Mouse (Mus musculus) kidney, postnatal 10 days (tissue): ENCODE results near the gene Crtc2.

Source experiments
- DNase-seq: peaks from one replicate; pipeline ENCODE4 v3.0.0; 2021; ENCODE audit warnings: mixed read lengths

Crtc2 gene

DNA sequence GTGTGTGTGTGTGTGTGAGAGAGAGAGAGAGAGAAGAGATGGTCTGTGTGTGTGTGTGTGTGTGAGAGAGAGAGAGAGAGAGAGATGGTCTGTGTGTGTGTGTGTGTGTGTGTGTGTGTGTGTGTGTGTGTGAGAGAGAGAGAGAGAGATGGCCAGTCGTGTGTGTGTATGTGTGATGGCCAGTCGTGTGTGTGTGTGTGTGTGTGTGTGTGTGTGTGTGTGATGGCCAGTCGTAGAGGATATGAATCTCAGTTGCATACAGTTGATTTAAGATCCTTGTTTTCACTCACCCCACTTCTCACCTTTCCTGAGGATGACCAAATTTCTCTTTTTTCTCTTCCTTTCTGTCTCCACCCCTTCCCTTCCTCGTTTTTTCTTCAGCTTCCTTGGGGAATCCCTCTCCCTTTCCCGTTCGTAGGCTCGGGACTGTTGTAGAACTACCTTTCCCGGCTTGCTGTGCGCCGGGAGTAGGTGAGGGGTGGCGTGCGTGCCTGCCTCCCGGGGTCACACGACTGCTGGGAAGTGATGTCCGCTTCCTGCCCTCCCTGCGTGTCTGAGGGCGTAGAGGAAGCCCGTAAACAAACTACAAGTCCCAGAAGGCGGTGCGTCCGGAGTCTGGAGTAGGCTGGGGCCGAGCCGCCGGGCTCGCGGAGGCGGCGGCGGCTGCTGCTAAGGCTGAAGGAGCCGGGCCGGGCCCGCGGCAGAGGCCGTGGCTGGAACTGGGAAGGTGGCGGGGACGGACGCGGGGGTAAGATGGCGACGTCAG is at the start of gene Crtc2:
Gene Crtc2, plus strand, starts transcription at position 511 of the 766 bp plus-strand sequence.
- peak; percentile 97 for DNase-seq

DNA sequence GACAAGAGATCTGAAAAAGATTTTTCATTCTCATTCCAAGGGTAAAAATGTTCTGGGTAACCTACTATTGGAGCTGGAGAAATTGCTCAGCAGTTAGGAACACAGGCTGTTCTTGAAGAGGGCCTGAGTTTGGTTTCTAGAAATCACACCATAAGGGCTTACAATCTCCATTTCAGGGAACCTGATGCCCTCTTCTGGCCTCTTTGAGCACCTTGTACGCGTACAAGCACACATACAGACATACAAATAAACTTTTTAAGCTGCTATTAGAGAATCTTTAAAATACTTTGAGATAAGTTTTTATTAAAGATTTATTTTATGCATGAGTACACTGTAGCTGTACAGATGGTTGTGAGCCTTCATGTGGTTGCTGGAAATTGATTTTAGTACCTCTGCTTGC is 49.4 kb upstream of the Crtc2 start:
- no peak for DNase-seq

DNA sequence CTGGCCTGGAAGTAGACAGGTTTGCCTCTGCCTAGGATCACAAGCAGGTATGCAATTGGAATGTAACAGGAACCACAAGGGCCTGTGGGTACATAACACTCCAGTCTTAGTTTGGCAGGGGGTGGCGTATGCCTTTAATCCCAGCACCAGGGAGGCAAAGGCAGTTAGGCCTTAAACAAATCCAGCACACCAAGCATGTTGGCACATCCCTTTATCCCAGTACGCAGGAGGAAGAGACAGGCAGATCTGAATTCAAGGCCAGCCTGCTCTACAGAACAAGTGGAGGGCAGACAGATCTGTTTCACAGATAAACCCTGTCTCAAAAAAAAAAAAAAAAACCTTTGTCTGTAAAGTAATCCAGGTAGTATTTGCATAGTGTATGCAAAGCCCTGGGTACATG is 45.3 kb upstream of the Crtc2 start:
- no peak for DNase-seq

DNA sequence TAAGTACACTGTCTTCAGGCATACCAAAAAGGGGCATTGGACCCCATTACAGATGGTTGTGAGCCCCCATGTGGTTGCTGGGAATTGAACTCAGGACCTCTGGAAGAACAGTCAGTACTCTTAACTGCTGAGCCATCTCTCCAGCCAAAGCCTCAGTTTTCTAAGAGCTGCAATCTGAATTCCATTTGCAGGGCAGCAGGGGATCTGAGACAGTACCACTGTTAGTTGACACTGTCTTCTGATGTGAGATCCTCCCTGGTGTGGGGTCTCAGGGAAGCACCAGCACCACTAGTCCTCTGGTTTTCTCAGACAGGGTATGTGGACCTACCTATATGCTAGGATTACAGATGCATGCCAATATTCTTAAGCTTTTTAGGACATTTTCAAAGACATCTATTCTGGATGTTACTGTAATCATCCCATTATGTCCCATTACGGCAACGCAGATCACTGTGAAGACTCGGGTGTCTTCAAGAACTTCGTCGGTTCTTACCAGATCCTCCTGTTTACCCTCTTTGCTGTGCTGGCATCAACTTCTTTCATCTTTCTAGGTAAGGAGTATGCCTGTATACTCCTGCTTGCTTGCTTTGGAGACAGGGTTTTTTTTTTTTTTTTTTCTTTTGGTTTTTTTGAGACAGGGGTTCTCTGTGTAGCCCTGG is 43.9 kb upstream of the Crtc2 start:
- no peak for DNase-seq

DNA sequence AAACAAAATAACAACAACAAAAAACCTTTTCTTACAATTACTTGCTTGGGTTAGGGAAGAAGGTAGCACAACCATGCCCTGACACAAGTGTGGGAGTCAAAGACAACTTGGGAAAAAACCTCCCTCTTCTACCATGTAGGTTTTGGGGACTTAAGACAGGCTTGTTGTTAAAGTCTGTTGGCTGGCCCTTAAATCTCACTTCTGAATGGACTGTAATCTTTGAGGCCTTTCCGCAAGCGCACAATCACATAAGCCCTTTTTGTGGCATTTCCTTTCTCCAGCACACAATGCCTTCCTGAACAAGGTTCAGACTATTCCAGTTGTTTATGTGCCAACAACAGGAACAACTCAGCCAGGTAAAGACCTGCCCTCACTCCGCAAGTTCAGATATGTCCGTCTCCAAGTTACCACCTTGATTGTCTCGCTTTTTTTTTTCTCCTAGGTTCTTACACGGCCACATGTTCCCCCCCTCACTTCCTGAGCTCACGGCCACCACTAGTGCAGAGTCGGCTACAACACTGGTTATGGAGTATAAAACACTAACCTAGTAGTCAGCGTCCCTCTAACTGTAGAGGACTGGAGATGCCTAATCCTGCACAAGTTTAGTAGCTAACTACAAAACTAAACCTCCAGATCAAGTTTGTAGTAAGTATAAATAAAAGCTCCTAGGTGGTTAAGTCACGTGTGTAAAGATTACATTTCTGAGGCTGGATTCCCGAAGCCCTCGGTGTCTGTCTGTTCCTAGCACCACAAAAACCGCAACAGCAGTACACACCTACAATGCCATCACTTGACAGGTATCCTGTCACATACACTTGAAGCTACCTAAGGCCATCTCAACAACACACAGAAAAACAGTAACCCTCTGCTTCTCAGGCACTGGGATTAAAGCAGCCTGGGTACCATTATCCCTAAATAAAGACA is 42.2 kb upstream of the Crtc2 start:
- no peak for DNase-seq

DNA sequence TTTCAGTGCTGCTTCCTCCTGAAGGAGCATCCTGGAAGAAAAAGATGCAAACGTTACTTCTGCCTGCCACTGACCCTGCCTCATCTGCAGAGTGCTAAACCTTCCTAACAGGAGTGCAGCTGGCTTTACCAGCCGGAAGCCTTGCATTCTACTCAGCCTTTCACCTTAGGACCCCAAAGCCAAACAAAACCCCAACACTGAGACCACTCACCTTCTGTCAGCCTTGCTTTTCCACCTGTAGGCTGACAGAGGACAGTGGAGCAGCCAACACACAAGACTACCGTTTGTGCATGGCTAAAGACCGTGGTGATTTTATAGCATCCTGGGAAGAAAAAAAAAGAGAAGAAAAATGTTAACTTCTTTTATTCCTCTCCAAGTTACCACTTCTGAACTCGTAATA is 41.2 kb upstream of the Crtc2 start:
- DNase-seq, result no peak

DNA sequence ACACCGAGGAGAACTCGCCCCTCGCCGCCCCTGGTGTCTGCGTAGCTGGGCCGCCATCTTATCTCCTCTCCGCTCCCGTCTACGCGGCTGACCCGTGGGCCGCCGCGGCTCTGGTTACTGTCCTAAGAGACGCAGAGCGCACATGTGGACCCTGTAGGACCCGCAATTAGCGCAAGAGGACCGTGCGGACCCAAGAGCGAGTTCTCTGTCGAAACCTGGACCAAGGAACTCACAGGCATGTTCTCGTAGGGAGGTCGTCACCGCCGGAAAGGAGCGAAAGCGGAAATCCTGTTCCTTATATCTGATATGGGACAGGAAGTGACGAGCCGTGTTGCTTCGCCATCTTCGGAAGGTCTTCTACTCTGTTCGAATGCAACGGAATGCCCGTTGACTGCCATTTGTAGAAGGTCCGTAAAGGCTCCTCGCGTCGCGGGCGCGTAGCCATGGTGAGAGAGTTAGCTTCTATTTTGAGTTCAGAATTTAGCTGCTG is 40.5 kb upstream of the Crtc2 start, which contains the start of the genes Rps27 and Rab13:
Gene Rps27, minus strand, starts transcription at position 275 of the 490 bp plus-strand sequence.
Gene Rab13, plus strand, starts transcription at position 319 of the 490 bp plus-strand sequence.
- DNase-seq, result peak; percentile 91

DNA sequence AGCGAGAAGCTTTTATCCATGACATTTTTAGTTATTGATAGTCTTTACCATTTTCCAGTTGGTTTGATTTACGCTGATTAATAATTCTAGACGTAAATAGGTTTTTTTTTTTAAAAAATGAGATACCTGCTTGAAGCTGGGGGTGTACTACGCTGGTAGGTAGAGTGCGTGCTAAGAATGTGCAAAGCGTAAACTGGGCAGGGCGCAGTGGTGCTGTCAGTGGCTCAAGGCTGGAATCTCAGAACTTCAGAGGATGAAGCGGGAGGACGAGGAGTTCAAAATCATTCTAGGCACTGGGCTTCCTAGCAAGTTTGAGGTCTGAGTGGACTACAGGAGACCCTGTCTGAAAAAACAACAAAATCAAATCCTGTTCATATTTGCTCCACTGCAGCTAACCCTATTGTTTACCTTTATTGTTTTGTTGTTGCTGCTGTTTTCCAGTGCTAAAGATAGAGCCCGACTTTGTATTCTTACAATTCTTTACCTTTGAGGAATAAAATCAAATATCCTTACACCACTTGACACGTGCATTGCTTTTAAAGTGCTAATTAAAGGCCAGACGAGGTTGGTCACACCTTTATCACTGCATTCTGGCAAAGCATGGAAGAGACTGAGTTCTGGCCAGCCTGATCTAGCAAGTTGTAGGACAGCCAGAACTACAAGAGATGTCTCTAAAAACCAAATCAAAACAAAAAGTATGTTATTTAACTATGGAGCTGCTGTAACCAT is 39.8 kb upstream of the Crtc2 start:
- DNase-seq, result peak; percentile 44

DNA sequence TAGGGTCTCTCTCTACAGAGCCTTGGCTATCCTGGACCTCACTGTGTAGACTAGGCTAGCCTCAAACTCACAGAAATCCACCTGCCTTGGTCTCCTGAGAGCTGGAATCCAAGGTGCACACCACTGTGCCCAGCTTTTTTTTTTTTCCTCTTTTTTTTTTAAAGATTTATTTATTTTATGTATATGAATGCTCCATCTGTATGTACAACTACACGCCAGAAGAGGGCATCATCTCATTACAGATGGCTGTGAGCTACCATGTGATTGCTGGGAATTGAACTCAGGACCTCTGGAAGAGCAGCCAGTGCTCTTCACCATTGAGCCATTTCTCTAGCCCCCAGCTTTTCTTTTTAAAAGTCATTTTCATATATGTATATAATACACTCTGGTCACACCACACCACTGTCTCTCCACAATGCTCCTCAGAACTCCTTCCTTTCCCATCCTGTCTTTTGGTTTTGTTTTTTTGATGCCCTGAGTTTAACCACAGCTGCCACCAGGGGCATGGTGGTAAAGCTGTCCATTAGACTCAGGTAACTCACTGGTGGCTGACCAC is 38.1 kb upstream of the Crtc2 start:
- no peak for DNase-seq

DNA sequence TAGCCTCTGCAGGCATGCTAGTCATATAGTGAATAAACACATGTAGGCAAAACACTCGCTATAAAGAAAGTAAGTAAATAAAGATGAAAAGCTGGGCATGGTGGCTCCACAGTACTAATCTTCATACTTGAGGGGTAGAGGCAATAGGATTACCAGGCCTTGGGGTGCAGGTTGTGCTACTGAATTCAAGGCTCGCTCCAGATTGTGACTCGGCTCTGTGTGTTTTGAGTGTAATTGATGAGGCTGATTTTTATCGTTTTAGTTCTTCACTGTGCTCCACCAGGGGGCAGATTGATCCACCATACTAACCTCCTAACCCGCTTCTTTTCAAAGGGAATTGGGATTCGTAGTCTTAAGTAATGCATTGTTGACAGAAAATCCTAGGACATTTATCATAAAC is 33.9 kb upstream of the Crtc2 start:
- DNase-seq, result peak; percentile 70

DNA sequence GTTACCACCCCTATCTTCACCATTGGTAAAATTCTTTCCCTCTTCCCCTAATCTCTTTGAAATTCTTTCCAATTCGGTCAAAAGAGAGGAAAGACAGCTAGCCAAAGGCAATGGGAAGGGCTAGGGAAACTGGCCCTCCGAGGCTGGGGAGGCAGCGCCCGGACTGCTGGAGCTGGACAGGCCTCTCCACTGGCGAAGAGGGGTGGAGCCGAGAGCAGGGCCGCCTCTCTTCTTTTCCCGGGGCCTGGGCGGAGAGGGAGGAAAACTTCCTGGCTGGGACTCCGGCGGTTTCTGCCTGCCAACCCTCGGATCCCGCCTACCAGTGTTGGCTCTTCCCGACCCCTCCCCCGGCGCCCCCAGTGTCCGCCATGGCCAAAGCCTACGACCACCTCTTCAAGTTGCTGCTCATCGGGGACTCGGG is 33.4 kb upstream of the Crtc2 start:
- DNase-seq, result peak; percentile 91

DNA sequence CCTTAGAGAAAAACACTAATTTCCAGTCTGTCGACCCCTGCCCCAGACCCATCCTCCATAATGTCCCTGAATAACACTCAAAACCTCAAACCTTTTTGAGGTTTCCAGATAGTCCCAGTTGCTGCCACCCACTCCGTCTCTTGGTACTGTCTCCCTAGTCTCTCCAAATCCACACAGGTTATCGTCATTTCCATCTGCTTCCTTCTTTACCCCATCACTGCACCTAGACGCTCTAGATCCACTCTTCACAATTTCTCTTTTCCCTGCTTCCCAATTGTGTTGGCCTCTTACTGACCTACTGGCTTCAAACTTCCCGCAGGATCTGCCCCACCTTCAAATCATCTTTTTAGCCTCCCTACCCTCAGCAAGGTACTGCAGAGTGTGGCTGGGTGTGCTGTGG is 32.8 kb upstream of the Crtc2 start:
- DNase-seq, result no peak

DNA sequence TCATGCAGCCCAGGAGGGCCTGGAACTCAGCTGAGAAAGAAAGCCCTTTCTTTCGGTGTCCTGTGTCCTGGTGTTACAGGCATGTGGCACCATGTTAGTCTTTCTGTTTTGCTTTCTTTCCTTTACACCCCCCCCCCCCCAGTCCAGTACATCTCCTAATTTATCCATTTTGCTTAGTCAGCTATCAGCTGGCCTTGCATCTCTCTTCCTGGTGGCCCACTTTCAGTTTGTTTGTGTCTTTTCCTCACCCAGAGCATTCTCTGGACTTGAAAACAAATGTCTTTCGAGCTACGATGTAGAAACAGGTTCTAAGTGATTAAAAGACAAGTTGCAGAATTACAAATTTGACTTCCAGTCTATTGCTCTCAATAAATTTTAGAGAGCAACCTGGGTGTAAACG is 31.5 kb upstream of the Crtc2 start:
- DNase-seq, result no peak

DNA sequence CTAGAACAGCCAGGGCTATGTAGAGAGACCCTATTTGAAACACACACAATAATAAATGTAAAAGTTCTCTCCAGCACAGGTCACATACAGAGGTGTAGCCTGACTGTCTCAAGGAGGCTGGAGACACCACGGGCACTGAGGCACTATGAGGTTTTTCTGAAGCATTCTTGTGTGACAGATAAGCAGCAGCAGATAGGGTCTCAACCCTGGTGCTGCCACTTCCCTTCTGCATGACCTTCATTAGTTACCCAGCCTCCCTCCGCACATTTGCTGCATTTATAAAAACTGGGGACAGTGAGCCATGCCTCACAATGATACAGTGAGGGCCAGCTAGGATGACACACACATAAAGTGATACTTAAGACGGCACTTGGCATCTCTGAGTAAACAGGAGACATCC is 31.0 kb upstream of the Crtc2 start:
- DNase-seq, result no peak

DNA sequence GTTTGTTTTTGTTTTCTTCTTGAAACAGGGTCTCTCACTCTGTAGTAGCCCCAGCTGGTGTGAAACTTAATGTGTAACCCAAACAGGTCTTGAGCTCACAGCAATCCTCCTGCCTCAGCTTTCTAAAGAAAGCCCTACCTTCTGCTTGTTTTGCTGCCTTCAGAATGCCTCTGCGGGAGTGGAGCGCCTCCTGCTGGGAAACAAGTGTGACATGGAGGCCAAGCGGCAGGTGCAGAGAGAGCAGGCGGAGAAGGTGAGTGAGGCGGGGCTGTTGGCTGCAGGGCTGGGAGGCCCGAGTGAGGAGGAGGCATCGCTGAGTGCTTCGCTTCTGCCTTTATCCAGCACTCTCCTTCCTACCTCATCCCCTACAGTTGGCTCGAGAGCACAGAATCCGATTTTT is 29.6 kb upstream of the Crtc2 start:
- DNase-seq, result no peak

DNA sequence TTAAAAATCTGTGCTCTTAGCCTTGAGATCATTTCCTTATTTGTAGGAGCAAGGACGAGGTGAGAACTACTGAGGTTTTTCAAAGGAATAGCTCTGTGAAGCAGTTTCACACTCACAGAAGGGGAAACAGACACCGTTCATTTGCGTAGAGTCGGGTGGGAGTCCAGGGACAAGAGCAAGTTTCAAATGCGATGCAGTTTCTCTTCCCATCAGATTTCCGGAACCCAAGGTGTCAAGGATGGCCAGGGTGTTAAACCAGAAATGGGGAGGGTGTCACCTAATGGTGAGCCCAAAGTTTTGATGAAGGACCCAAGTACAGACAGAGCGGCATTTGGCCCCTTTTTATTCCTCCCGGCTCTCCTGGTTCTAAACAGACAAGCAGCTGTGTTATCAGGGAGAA is 22.9 kb upstream of the Crtc2 start:
- DNase-seq, result no peak

DNA sequence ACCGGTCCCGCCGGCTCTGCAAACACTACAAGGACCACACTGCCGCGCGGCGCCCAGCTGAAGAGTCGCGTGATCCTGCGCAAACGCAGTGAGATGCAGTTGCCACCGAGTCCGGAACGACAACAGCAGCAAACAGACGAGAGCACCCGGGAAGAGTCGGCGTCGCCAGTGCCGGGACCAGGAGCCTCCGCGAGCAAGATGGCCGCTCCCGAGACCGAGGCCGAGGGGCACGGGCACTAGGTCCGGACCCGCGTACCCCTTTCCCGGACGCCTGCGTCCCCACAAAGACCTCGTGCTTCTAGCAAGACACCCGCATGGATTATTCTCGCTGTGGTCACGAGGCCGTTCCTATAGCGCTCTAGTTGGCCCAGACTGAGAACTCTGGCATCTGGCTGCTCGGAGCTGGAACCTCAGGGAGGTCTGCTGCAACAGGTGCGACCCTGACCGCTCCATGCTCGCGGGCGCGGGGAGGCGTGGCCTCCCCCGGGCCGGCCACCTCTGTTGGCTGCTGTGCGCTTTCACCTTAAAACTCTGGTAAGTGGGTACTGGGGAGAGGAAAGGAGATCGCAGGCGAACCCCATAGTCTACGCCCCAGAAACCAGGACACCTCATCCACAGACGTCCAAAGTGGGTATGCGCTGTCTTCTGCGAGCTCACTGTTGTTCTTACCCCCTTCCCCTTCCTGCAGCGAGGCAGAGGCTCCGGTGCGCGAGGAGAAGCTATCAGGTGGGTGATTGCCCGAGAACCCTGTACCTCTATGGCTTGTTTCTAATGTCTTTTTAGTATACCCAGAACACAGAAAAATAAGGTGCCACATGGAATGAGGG is 22.2 kb upstream of the Crtc2 start, which contains the start of gene Jtb:
Gene Jtb, plus strand, starts transcription at position 91 of the 827 bp plus-strand sequence.
- DNase-seq, result peak; percentile 95

DNA sequence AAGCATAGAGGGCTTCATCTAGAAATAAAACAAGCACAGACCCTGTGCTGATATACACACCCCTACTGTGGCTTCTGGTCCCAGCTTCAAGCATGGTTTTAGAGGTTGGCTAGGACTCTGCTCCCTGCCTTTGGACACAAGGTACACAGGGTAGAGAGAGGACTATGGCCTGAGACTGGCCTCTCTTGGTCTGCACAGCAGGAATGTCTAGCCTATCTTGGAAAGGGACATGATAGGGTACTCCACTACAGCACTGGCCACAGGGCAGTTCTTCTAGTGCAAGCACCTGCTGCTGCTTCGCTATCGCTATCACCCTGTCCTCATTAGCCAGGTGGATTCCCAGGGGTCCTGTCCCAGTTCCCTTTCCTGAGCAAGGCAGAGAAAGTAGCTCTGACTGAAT is 12.7 kb upstream of the Crtc2 start:
- no peak for DNase-seq

DNA sequence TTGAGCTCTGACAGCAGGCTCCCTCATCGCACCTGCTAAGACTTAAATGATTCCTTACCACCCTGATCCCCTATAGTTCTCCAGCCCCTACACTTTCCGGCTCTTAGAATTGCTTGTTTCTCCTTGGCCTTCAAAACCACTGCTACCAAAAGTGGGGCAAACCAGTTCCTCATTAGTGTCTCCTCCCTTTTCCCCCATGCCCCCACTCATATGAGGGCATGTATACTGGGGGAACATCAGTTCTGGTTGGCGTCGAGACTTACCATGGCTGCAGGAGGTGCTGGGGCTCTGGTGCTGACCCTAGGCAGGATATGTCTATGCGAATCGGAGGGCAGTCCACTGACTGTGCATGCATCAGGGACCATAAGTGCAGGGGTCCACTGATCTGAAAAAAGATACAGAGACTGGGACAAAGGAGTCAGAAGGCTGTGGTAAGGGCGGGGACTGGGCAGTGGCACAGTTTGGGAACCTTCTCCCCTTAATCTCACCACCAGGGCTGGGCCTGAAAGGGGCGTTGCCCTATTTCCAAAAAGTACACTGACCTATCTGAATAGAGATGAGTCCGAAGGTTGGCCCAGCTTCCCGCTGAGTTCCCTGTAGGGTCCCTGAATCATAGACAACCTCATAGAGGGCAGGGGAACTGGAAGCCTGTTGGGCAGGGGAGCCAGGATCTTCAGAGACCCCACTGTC is 12.1 kb upstream of the Crtc2 start:
- DNase-seq, result no peak
